Mouse (Mus musculus): ENCODE measurements around the gene Wasl. TPM values are rescaled to one million over a fixed set of nuclear protein-coding genes. Genes with fewer than 3 reads are reported as not detected.
A peak's percentile ranks its signal among the peaks of the same experiment; 100 is the strongest.

The Wasl gene
- polyA plus RNA-seq, 1 experiment from 2014 or later, result 53.4 TPM

GRCm38 (mm10) chr6:24632061-24632460 lies 32.7 kb downstream of the Wasl start:
- Histone ChIP-seq H3K4me1 (ENCODE audit: control insufficient read depth, insufficient read depth, low read length) (no peaks in the 10 kb centered on the region), H3K36me3 (ENCODE audit: control insufficient read depth, insufficient read depth, low read length) (no peaks in the 10 kb centered on the region; the same call in none of the 2 replicates), H3K9ac (replicated peaks; ENCODE audit: low read depth, low read length) (no peak overlapping the region), H3K4me2 (ENCODE audit: low read depth, low read length) (no peak overlapping the region), H3K9me3 (ENCODE audit: control insufficient read depth, low read length) (no peaks in the 10 kb centered on the region), H3K27ac (ENCODE audit: low read depth, low read length) (no peak overlapping the region), H3K4me3 (ENCODE audit: low read depth, low read length) (no peak overlapping the region), H3K27me3 (ENCODE audit: control insufficient read depth, insufficient read depth, low read length) (no peaks in the 10 kb centered on the region)
- no peak; the same call in 1 of the 2 replicates for ATAC-seq (ENCODE audit: low read depth)
- WGBS, result 88% methylated on average over 4 of the region's 4 CpGs

- no peak overlapping the region for H3K4me3 ChIP-seq (ENCODE audit: low read depth, low read length)
- 82% methylated on average over 1 of the region's 1 CpGs for WGBS
- no peak for ATAC-seq (ENCODE audit: low read depth)
- no peaks in the 10 kb centered on the region for H3K4me1 ChIP-seq (ENCODE audit: control insufficient read depth, insufficient read depth, low read length)
- H3K9ac ChIP-seq (replicated peaks; ENCODE audit: low read depth, low read length), result no peak overlapping the region
- no peak overlapping the region for H3K4me2 ChIP-seq (ENCODE audit: low read depth, low read length)
- peaks cover 2% of the 10 kb centered on the region for H3K36me3 ChIP-seq (ENCODE audit: control insufficient read depth, insufficient read depth, low read length)
- no peaks in the 10 kb centered on the region for H3K9me3 ChIP-seq (ENCODE audit: control insufficient read depth, low read length)
- H3K27ac ChIP-seq (ENCODE audit: low read depth, low read length), result no peak overlapping the region
- no peaks in the 10 kb centered on the region for H3K27me3 ChIP-seq (ENCODE audit: control insufficient read depth, insufficient read depth, low read length)
Observed at GRCm38 (mm10) chr6:24628499-24628898, 36.3 kb downstream of the Wasl start.

GRCm38 (mm10) chr6:24627586-24628030 lies 37.2 kb downstream of the Wasl start:
- no peak overlapping the region for H3K9ac ChIP-seq (replicated peaks; ENCODE audit: low read depth, low read length)
- no peak overlapping the region for H3K4me3 ChIP-seq (ENCODE audit: low read depth, low read length)
- no peak overlapping the region for H3K4me2 ChIP-seq (ENCODE audit: low read depth, low read length)
- ATAC-seq (ENCODE audit: low read depth), result peak; percentile 65; the same call in 1 of the 2 replicates
- no peaks in the 10 kb centered on the region for H3K4me1 ChIP-seq (ENCODE audit: control insufficient read depth, insufficient read depth, low read length)
- no peaks in the 10 kb centered on the region for H3K9me3 ChIP-seq (ENCODE audit: control insufficient read depth, low read length)
- no peaks in the 10 kb centered on the region for H3K27me3 ChIP-seq (ENCODE audit: control insufficient read depth, insufficient read depth, low read length)
- H3K27ac ChIP-seq (ENCODE audit: low read depth, low read length), result no peak overlapping the region
- H3K36me3 ChIP-seq (ENCODE audit: control insufficient read depth, insufficient read depth, low read length), result peaks cover 2% of the 10 kb centered on the region; the same call in 1 of the 2 replicates
- WGBS, result 69% methylated on average over 5 of the region's 5 CpGs

- Histone ChIP-seq H3K4me3 (ENCODE audit: low read depth, low read length) (no peak overlapping the region), H3K27me3 (ENCODE audit: control insufficient read depth, insufficient read depth, low read length) (no peaks in the 10 kb centered on the region), H3K9ac (replicated peaks; ENCODE audit: low read depth, low read length) (no peak overlapping the region), H3K4me2 (ENCODE audit: low read depth, low read length) (no peak overlapping the region), H3K27ac (ENCODE audit: low read depth, low read length) (no peak overlapping the region), H3K9me3 (ENCODE audit: control insufficient read depth, low read length) (no peaks in the 10 kb centered on the region), H3K4me1 (ENCODE audit: control insufficient read depth, insufficient read depth, low read length) (no peaks in the 10 kb centered on the region), H3K36me3 (ENCODE audit: control insufficient read depth, insufficient read depth, low read length) (0 out of 2 replicates have a peak, but pooled peaks cover 13% of the 10 kb centered on the region)
- 93% methylated on average over 2 of the region's 2 CpGs for WGBS
- ATAC-seq (ENCODE audit: low read depth), result no peak
Observed at GRCm38 (mm10) chr6:24622098-24622497, 42.7 kb downstream of the Wasl start.

GRCm38 (mm10) chr6:24620936-24621335 lies 43.9 kb downstream of the Wasl start:
- Histone ChIP-seq H3K4me2 (ENCODE audit: low read depth, low read length) (no peak overlapping the region), H3K27ac (ENCODE audit: low read depth, low read length) (no peak overlapping the region), H3K36me3 (ENCODE audit: control insufficient read depth, insufficient read depth, low read length) (0 out of 2 replicates have a peak, but pooled peaks cover 16% of the 10 kb centered on the region), H3K27me3 (ENCODE audit: control insufficient read depth, insufficient read depth, low read length) (no peaks in the 10 kb centered on the region), H3K9ac (replicated peaks; ENCODE audit: low read depth, low read length) (no peak overlapping the region), H3K4me3 (ENCODE audit: low read depth, low read length) (no peak overlapping the region), H3K9me3 (ENCODE audit: control insufficient read depth, low read length) (no peaks in the 10 kb centered on the region), H3K4me1 (ENCODE audit: control insufficient read depth, insufficient read depth, low read length) (no peaks in the 10 kb centered on the region)
- no peak for ATAC-seq (ENCODE audit: low read depth)
- WGBS, result 86% methylated on average over 2 of the region's 2 CpGs

GRCm38 (mm10) chr6:24619285-24620045 lies 45.3 kb downstream of the Wasl start:
- peaks cover 16% of the 10 kb centered on the region; the same call in 1 of the 2 replicates for H3K36me3 ChIP-seq (ENCODE audit: control insufficient read depth, insufficient read depth, low read length)
- no peak overlapping the region for H3K4me2 ChIP-seq (ENCODE audit: low read depth, low read length)
- H3K9ac ChIP-seq (replicated peaks; ENCODE audit: low read depth, low read length), result no peak overlapping the region
- no peaks in the 10 kb centered on the region for H3K4me1 ChIP-seq (ENCODE audit: control insufficient read depth, insufficient read depth, low read length)
- H3K27ac ChIP-seq (ENCODE audit: low read depth, low read length), result no peak overlapping the region
- H3K9me3 ChIP-seq (ENCODE audit: control insufficient read depth, low read length), result no peaks in the 10 kb centered on the region
- WGBS, result 72% methylated on average over 6 of the region's 6 CpGs
- no peak overlapping the region for H3K4me3 ChIP-seq (ENCODE audit: low read depth, low read length)
- H3K27me3 ChIP-seq (ENCODE audit: control insufficient read depth, insufficient read depth, low read length), result no peaks in the 10 kb centered on the region
- ATAC-seq (ENCODE audit: low read depth), result peak; percentile 41; the same call in 1 of the 2 replicates

- peaks cover 16% of the 10 kb centered on the region for H3K36me3 ChIP-seq (ENCODE audit: control insufficient read depth, insufficient read depth, low read length)
- H3K9ac ChIP-seq (replicated peaks; ENCODE audit: low read depth, low read length), result no peak overlapping the region
- no peaks in the 10 kb centered on the region for H3K4me1 ChIP-seq (ENCODE audit: control insufficient read depth, insufficient read depth, low read length)
- no peak overlapping the region for H3K4me3 ChIP-seq (ENCODE audit: low read depth, low read length)
- no peak overlapping the region for H3K4me2 ChIP-seq (ENCODE audit: low read depth, low read length)
- H3K9me3 ChIP-seq (ENCODE audit: control insufficient read depth, low read length), result no peaks in the 10 kb centered on the region
- H3K27me3 ChIP-seq (ENCODE audit: control insufficient read depth, insufficient read depth, low read length), result no peaks in the 10 kb centered on the region
- ATAC-seq (ENCODE audit: low read depth), result no peak; the same call in 1 of the 2 replicates
- no peak overlapping the region for H3K27ac ChIP-seq (ENCODE audit: low read depth, low read length)
- 76% methylated on average over 4 of the region's 4 CpGs for WGBS
Observed at GRCm38 (mm10) chr6:24616746-24617145, 48.1 kb downstream of the Wasl start.

- no peak overlapping the region for H3K9ac ChIP-seq (replicated peaks; ENCODE audit: low read depth, low read length)
- WGBS, result 77% methylated on average over 4 of the region's 4 CpGs
- H3K4me2 ChIP-seq (ENCODE audit: low read depth, low read length), result no peak overlapping the region
- H3K4me3 ChIP-seq (ENCODE audit: low read depth, low read length), result no peak overlapping the region
- no peak overlapping the region for H3K27ac ChIP-seq (ENCODE audit: low read depth, low read length)
- H3K27me3 ChIP-seq (ENCODE audit: control insufficient read depth, insufficient read depth, low read length), result no peaks in the 10 kb centered on the region
- no peak for ATAC-seq (ENCODE audit: low read depth)
- no peaks in the 10 kb centered on the region for H3K9me3 ChIP-seq (ENCODE audit: control insufficient read depth, low read length)
- no peaks in the 10 kb centered on the region for H3K4me1 ChIP-seq (ENCODE audit: control insufficient read depth, insufficient read depth, low read length)
- peaks cover 16% of the 10 kb centered on the region for H3K36me3 ChIP-seq (ENCODE audit: control insufficient read depth, insufficient read depth, low read length)
Observed at GRCm38 (mm10) chr6:24613918-24614317, 50.9 kb downstream of the Wasl start.

- Histone ChIP-seq H3K27ac (ENCODE audit: low read depth, low read length) (no peak overlapping the region), H3K4me2 (ENCODE audit: low read depth, low read length) (no peak overlapping the region), H3K4me1 (ENCODE audit: control insufficient read depth, insufficient read depth, low read length) (no peaks in the 10 kb centered on the region), H3K4me3 (ENCODE audit: low read depth, low read length) (no peak overlapping the region), H3K9me3 (ENCODE audit: control insufficient read depth, low read length) (no peaks in the 10 kb centered on the region), H3K36me3 (ENCODE audit: control insufficient read depth, insufficient read depth, low read length) (peaks cover 16% of the 10 kb centered on the region), H3K27me3 (ENCODE audit: control insufficient read depth, insufficient read depth, low read length) (no peaks in the 10 kb centered on the region), H3K9ac (replicated peaks; ENCODE audit: low read depth, low read length) (no peak overlapping the region)
- 96% methylated on average over 6 of the region's 6 CpGs for WGBS
- no peak for ATAC-seq (ENCODE audit: low read depth)
Observed at GRCm38 (mm10) chr6:24613346-24613745, 51.5 kb downstream of the Wasl start.
